Mouse (Mus musculus): ENCODE measurements at regions not wholly inside any gene's neighbourhood (a gene's known extent, or its start where the extent isn't known, plus 50 kb on each side); places are given as distances from the start of the nearest gene placed in this dataset.

- no peak for TF ChIP-seq EP300 (IDR thresholded peaks at IDR 0.05; ENCODE audit: low read depth)
- TF ChIP-seq CTCF (IDR thresholded peaks at IDR 0.05; ENCODE audit: low read depth), result no peak
Measured at GRCm38 (mm10) chr11:111599456-111599855, 533.5 kb downstream of the Kcnj2 start.
